Mouse (Mus musculus): Measurements from ENCODE around the gene Nr2e3.
"Not testable (repeated sequence)": the region's sequence is repeated elsewhere in the genome, so short reads cannot be mapped to it uniquely, and the experiment has no call there.

DNA sequence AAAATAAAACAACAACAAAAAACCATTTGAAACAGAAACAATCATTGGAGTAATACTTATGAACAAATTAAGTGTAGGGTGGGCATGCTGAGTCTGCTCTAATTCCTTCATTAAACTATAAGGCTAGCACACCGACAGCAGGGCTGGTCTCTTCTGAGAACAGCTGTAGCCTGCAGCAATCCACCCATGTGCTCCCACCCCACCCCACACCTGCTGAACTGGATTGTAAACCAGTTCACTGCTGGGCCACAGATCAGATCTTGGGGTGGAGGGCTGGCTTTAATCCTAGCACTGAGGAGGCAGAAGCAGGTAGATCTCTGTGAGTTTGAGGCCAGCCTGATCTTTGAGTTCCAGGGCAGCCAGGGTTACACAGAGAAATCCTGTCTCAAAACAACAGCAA is 2.3 kb downstream of the Nr2e3 start:
- not testable (repeated sequence) for TF ChIP-seq CTCF (IDR thresholded peaks at IDR 0.05; ENCODE audit: extremely low read depth, insufficient read length, insufficient replicate concordance, low read depth, low read length); POLR2A (IDR thresholded peaks at IDR 0.05; ENCODE audit: low read depth, low read length)

Measured in small intestine, adult 2 months (tissue).